Mouse (Mus musculus) ES-Bruce4 (cell line): ENCODE data around the gene Chst2. TPM values are rescaled to one million over a fixed set of nuclear protein-coding genes. Genes with fewer than 3 reads are reported as not detected.

Source experiments
- H3K27ac ChIP-seq: 2 replicates; pipeline ENCODE4 v1.5.1; 2012; ENCODE audit warnings: low read length, inconsistent platforms; ENCODE audit not compliant: insufficient read depth
- H3K27me3 ChIP-seq: 2 replicates; pipeline ENCODE4 v1.6.1; 2012; ENCODE audit warnings: mild to moderate bottlenecking, low read length, inconsistent platforms; ENCODE audit not compliant: control insufficient read depth, poor library complexity, insufficient read depth, severe bottlenecking
- H3K36me3 ChIP-seq: 2 replicates; pipeline ENCODE4 v1.6.1; 2012; ENCODE audit warnings: inconsistent platforms, mild to moderate bottlenecking, low read length, moderate library complexity; ENCODE audit not compliant: control insufficient read depth, poor library complexity, insufficient read depth, severe bottlenecking
- H3K4me1 ChIP-seq: one replicate; pipeline ENCODE4 v1.8.1; 2011; ENCODE audit warnings: low read length; ENCODE audit not compliant: control insufficient read depth, insufficient read depth
- H3K4me3 ChIP-seq: 2 replicates; pipeline ENCODE4 v1.5.1; 2011; ENCODE audit warnings: low read depth, mild to moderate bottlenecking, low read length
- H3K9ac ChIP-seq: 2 replicates; pipeline ENCODE4 v1.6.1; 2012; ENCODE audit warnings: low read depth, mild to moderate bottlenecking, inconsistent platforms; ENCODE audit not compliant: poor library complexity, severe bottlenecking
- H3K9me3 ChIP-seq: replicated peaks from 2 replicates; pipeline ENCODE4 v1.6.1; 2012; ENCODE audit warnings: mild to moderate bottlenecking, low read length, inconsistent platforms; ENCODE audit not compliant: control insufficient read depth, poor library complexity, insufficient read depth, severe bottlenecking
- CTCF ChIP-seq: IDR thresholded peaks from one replicate; pipeline ENCODE4 v1.8.1; 2011; ENCODE audit warnings: low read depth, low read length
- EP300 ChIP-seq: IDR thresholded peaks from 2 replicates; pipeline ENCODE4 v1.6.1; 2011; ENCODE audit warnings: low read depth, low read length; ENCODE audit not compliant: insufficient read depth
- POLR2A ChIP-seq: IDR thresholded peaks from one replicate; pipeline ENCODE4 v1.8.1; 2011; ENCODE audit warnings: low read length; ENCODE audit not compliant: insufficient read depth
- polyA plus RNA-seq: library from polyadenylated mRNA; stranded (reverse); fragments of >200 nt; gene quantifications from 2 replicates; pipeline ENCODE4 v1.2.4, GENCODE M21; 2011; ENCODE audit warnings: low read depth; ENCODE audit not compliant: missing spikeins, insufficient read depth, insufficient read length

The Chst2 gene
- polyA plus RNA-seq, 1 experiment: 0.48 TPM

- no peaks in the 10 kb centered on the region for H3K36me3 ChIP-seq
- no peak overlapping the region for H3K27ac ChIP-seq
- TF ChIP-seq EP300 (no peak), CTCF (no peak), POLR2A (no peak)
Observed at GRCm38 (mm10) chr9:95435506-95436293, 29.2 kb upstream of the Chst2 start.

GRCm38 (mm10) chr9:95428277-95428676 lies 21.8 kb upstream of the Chst2 start:
- Histone ChIP-seq H3K36me3 (no peaks in the 10 kb centered on the region), H3K4me1 (no peaks in the 10 kb centered on the region), H3K27me3 (no peaks in the 10 kb centered on the region; the same call in 1 of the 2 replicates), H3K4me3 (no peak overlapping the region), H3K27ac (no peak overlapping the region), H3K9ac (no peak overlapping the region), H3K9me3 (no peaks in the 10 kb centered on the region)
- TF ChIP-seq EP300 (no peak), POLR2A (no peak), CTCF (no peak)

More at GRCm38 (mm10) chr9:95435506-95436293, 29.2 kb upstream of the Chst2 start:
- Histone ChIP-seq H3K9ac (no peak overlapping the region), H3K4me1 (no peaks in the 10 kb centered on the region), H3K4me3 (no peak overlapping the region), H3K27me3 (no peaks in the 10 kb centered on the region; the same call in 1 of the 2 replicates), H3K9me3 (no peaks in the 10 kb centered on the region)

GRCm38 (mm10) chr9:95413911-95414310 lies 7.4 kb upstream of the Chst2 start:
- Histone ChIP-seq H3K36me3 (no peaks in the 10 kb centered on the region), H3K9ac (no peak overlapping the region), H3K27ac (no peak overlapping the region), H3K4me3 (no peak overlapping the region), H3K4me1 (no peaks in the 10 kb centered on the region), H3K9me3 (peaks cover 6% of the 10 kb centered on the region; the same call in 1 of the 2 replicates), H3K27me3 (peaks cover 1% of the 10 kb centered on the region; the same call in 1 of the 2 replicates)
- TF ChIP-seq EP300: no peak

- Histone ChIP-seq H3K27me3 (peaks cover 1% of the 10 kb centered on the region), H3K4me1 (no peaks in the 10 kb centered on the region), H3K4me3 (no peak overlapping the region), H3K9me3 (peaks cover 6% of the 10 kb centered on the region; the same call in 1 of the 2 replicates), H3K36me3 (no peaks in the 10 kb centered on the region), H3K9ac (no peak overlapping the region), H3K27ac (no peak overlapping the region)
- TF ChIP-seq EP300 (no peak), CTCF (no peak), POLR2A (no peak)
Observed at GRCm38 (mm10) chr9:95412047-95412446, 5.5 kb upstream of the Chst2 start.

- Histone ChIP-seq H3K36me3 (no peaks in the 10 kb centered on the region), H3K4me3 (peak overlapping the region; percentile 92), H3K27ac (no peak overlapping the region), H3K9ac (peak overlapping the region; percentile 88), H3K9me3 (no peaks in the 10 kb centered on the region), H3K27me3 (peaks cover 11% of the 10 kb centered on the region), H3K4me1 (no peaks in the 10 kb centered on the region)
- TF ChIP-seq POLR2A: no peak
- TF ChIP-seq EP300: no peak
- no peak for TF ChIP-seq CTCF
Observed at GRCm38 (mm10) chr9:95407586-95408220, 1.2 kb upstream of the Chst2 start.
